Mouse (Mus musculus) cerebellum, adult (tissue): ENCODE measurements around the gene Ago1.

ENCODE experiments used
- ATAC-seq: cut with Nextera tagmentation; 2 replicates; pipeline ENCODE4 v1.9.2; 2017; ENCODE audit warnings: mild to moderate bottlenecking, moderate library complexity, mixed read lengths; ENCODE audit not compliant: insufficient number of reproducible peaks, low FRiP score, low TSS enrichment

Ago1 gene

DNA sequence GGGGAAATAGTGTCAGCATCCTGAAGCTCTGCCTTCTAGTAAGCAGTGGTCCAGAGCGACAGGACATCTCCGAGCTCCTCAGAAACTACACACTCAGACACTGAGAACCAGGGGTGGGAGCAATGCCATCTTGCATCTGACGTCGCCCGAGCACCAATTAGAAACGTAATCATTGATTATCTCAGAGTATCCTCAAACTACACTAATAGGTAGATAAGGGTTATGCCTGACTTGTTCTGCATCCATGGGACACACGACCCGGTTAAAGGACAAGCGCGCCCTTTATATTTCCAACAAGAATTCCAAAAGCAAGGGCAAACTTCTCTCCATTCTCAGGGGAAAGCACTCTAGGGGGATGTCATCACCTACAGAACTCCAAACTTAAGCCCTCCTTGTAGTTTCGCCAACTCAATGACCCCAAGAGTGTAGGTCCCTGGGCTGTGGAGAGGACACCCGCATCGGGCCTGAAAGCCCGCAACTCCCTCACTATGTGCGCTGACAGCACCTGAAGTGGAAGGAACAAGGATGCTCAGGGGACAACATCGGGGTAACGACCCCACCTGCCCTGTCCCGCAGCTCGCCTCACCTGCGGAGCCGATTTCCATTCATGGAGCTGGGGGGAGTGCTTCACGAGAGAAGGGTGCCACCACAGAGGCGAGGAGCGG, 39.6 kb downstream of the Ago1 start:
- no peak; the same call in none of the 2 replicates for ATAC-seq

DNA sequence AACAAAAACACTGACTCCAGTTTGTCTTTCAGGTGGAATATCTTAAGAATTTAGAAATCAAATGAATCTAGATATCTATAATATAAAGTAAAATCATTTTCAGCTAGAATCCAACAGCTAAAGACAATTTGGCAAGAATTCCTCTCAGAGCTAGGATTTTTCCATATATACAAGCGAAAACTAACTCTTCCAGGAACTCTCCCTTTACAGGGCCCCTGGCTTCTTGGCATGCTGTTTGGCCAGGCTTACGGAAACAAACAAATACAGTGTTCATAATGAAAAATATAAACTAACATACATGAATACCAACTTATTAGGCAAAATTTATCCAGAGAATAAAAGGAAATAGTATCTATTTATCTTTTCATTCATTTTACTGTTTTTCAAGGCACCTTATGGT, 44.5 kb downstream of the Ago1 start:
- no peak for ATAC-seq

DNA sequence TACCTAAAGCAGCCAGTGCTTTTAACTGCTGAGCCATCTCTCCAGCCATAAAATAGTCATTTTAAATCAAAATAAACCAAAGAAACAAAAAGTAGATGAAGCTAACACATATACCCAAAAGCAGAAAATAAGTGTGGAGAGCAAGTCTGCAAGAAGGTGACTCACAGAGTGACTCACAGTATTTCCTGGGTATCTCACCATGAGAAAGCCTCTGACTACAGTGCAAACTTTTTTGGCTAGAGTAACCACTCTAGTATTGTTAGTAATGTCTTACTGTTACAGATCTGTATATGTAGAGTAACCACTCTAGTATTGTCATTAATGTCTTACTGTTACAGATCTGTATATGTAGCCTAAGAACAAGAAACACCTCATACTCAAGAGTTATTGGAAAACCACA, 52.7 kb downstream of the Ago1 start:
- no peak for ATAC-seq

DNA sequence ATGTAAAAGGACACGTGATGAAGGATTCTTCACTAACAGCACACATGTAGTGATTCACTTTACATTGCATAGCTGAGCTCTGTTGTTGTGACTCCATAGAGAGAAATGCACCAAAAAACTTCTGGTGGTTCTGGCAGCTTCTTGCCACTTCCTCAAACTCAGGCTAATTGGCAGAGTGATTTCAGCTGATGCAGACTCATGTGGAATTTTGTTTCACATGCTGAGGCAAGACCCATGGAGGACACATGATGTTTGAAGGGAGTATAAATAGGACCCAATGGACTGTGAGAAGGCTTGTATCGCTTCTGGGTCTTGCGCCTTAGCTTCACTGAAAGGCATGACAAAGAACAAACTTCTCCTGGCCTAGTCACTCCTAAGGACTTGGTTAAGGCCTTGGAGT, 55.9 kb downstream of the Ago1 start:
- no peak for ATAC-seq
